ENCODE assay signal across 19 mouse cellular contexts in genomic region chr7:141042539-141042938, GRCm38 (mm10). TPM values are rescaled to one million over a fixed set of nuclear protein-coding genes. Genes with fewer than 3 reads are reported as not detected.
DNase-seq lines count a peak whose midpoint lies in the region; ATAC-seq and TF ChIP-seq lines count a peak whose summit lies in the region.
"Had no signal": no experiment of that assay in that cellular context is flagged by ENCODE, and none has a peak within 500 bp of the region (broad histone marks: within the 10 kb centered on the region; RNA-seq: fewer than 3 reads in every experiment).

No protein-coding gene starts in this region.

- no peaks in the 10 kb centered on the region; the same call in 1 of the 2 replicates for H3K4me1 ChIP-seq in intestine, postnatal 0 days (replicated peaks; ENCODE audit: control insufficient read depth, insufficient read depth, low read length)
- H3K4me1 ChIP-seq in hindbrain, embryonic 10.5 days (replicated peaks): peaks cover 7% of the 10 kb centered on the region
- H3K4me1 ChIP-seq in kidney, adult 2 months (ENCODE audit: control insufficient read depth, insufficient read depth, low read length): no peaks in the 10 kb centered on the region; the same call in 1 of the 2 replicates

- no peak for TF ChIP-seq CTCF in intestine, postnatal 0 days (IDR thresholded peaks at IDR 0.05; ENCODE audit: low read depth)
- no peak for TF ChIP-seq CTCF in kidney, adult 2 months (conservative IDR thresholded peaks at IDR 0.05; ENCODE audit: insufficient read depth, insufficient read length, low read depth, low read length)

- TF ChIP-seq POLR2A in kidney, adult 2 months (IDR thresholded peaks at IDR 0.05; ENCODE audit: low read depth, low read length): no peak

- H3K27me3 ChIP-seq in intestine, postnatal 0 days (replicated peaks; ENCODE audit: control insufficient read depth, insufficient read depth, low read length): no peaks in the 10 kb centered on the region
- H3K27me3 ChIP-seq in hindbrain, embryonic 10.5 days (ENCODE audit: insufficient read depth, poor library complexity, severe bottlenecking): no peaks in the 10 kb centered on the region
- no peaks in the 10 kb centered on the region for H3K27me3 ChIP-seq in kidney, adult 2 months (replicated peaks; ENCODE audit: control insufficient read depth, insufficient read depth, low read length)

- H3K9ac ChIP-seq in intestine, postnatal 0 days (ENCODE audit: low read depth, low read length): no peak overlapping the region
- H3K9ac ChIP-seq: heart, embryonic 13.5 days; hindbrain, embryonic 14.5 days had no signal

- H3K4me2 ChIP-seq in intestine, postnatal 0 days (replicated peaks; ENCODE audit: low read depth): no peak overlapping the region
- H3K4me2 ChIP-seq: heart, embryonic 13.5 days; hindbrain, embryonic 14.5 days had no signal

- peak; percentile 15 for DNase-seq in embryo, embryonic 11 days
- no peak for DNase-seq in embryo, embryonic 9.5 days (ENCODE audit: extremely low spot score)
- peak; percentile 57 for DNase-seq in c-Kit-positive CD71-positive TER-119-positive erythroid progenitor cells, embryonic 14.5 days (ENCODE audit: low spot score)
- DNase-seq in hindbrain, embryonic 10.5 days (ENCODE audit: low spot score): no peak
- no peak for DNase-seq in thymus, postnatal 36 days
- no peak for DNase-seq in kidney, adult 2 months
- DNase-seq: cerebellum, adult 11 months; kidney, postnatal 10 days; thymus, postnatal 4 days had no signal

- peak; percentile 81 for ATAC-seq in intestine, postnatal 0 days
- peak; percentile 49 for ATAC-seq in megakaryocyte progenitor cell, adult 5-6 weeks (replicated peaks; ENCODE audit: poor library complexity)

- no peaks in the 10 kb centered on the region for H3K36me3 ChIP-seq in intestine, postnatal 0 days (ENCODE audit: control insufficient read depth, insufficient read depth)
- no peaks in the 10 kb centered on the region for H3K36me3 ChIP-seq in hindbrain, embryonic 10.5 days
- H3K36me3 ChIP-seq in kidney, adult 2 months (ENCODE audit: control insufficient read depth, insufficient read depth, low read length): no peaks in the 10 kb centered on the region
- H3K36me3 ChIP-seq: G1E; heart, embryonic 13.5 days had no signal

- H3K4me3 ChIP-seq in intestine, postnatal 0 days (ENCODE audit: low read depth, low read length): no peak overlapping the region
- no peak overlapping the region for H3K4me3 ChIP-seq in hindbrain, embryonic 10.5 days
- H3K4me3 ChIP-seq in kidney, adult 2 months (ENCODE audit: insufficient read depth, low read depth, low read length): no peak overlapping the region
- H3K4me3 ChIP-seq: heart, embryonic 13.5 days had no signal

- 23% methylated on average over 4 of the region's 4 CpGs for WGBS in intestine, postnatal 0 days
- WGBS in hindbrain, embryonic 10.5 days: 52% methylated on average over 4 of the region's 4 CpGs
- 76% methylated on average over 4 of the region's 4 CpGs for WGBS in kidney, adult 2 months

- no peaks in the 10 kb centered on the region for H3K9me3 ChIP-seq in intestine, postnatal 0 days (ENCODE audit: control insufficient read depth)
- no peaks in the 10 kb centered on the region for H3K9me3 ChIP-seq in hindbrain, embryonic 10.5 days
- H3K9me3 ChIP-seq: G1E; heart, embryonic 13.5 days had no signal

- H3K27ac ChIP-seq in intestine, postnatal 0 days (ENCODE audit: low read depth, low read length): no peak overlapping the region
- no peak overlapping the region for H3K27ac ChIP-seq in hindbrain, embryonic 10.5 days
- no peak overlapping the region for H3K27ac ChIP-seq in kidney, adult 2 months (ENCODE audit: insufficient read depth, low read depth, low read length)
- H3K27ac ChIP-seq: hindbrain, embryonic 14.5 days; macrophage had no signal

RNA-seq across cellular contexts. Expression of gene Gm17387, which starts 13.6 kb away (rescaled TPM):
- polyA plus RNA-seq in intestine, postnatal 0 days (2015; fragmentation: Nextera tagmentation; extraction: Ambion mirVana): not detected in 2 replicates
- not detected in 2 replicates for total RNA-seq in megakaryocyte progenitor cell, adult 5-6 weeks (2015)
- not detected in 2 replicates for total RNA-seq in megakaryocyte progenitor cell, adult 5-6 weeks (2017)
- not detected in 2 replicates for polyA plus RNA-seq in hindbrain, embryonic 10.5 days (2016; fragmentation: Nextera tagmentation; extraction: Ambion mirVana)
- not detected in 2 replicates for polyA plus RNA-seq in kidney, adult 2 months (2012; rRNA removed)
- total RNA-seq: adrenal gland, adult 18-20 months; G1E; left cerebral cortex, adult 18-20 months; monocyte, adult 5-6 weeks had no signal
- polyA plus RNA-seq: embryonic facial prominence, embryonic 11.5 days; G1E; heart, embryonic 13.5 days; hindbrain, embryonic 14.5 days; macrophage had no signal

RNA-seq across cellular contexts. Expression of gene B4galnt4, which starts 18.4 kb away (rescaled TPM):
- 1.9 and 2.9 TPM in 2 replicates for polyA plus RNA-seq in intestine, postnatal 0 days (2015; fragmentation: Nextera tagmentation; extraction: Ambion mirVana)
- total RNA-seq in megakaryocyte progenitor cell, adult 5-6 weeks (2015): 0.84 and 1.3 TPM in 2 replicates
- total RNA-seq in megakaryocyte progenitor cell, adult 5-6 weeks (2017): 1.5 and 2.8 TPM in 2 replicates
- polyA plus RNA-seq in hindbrain, embryonic 10.5 days (2016; fragmentation: Nextera tagmentation; extraction: Ambion mirVana): 26.4 and 35.1 TPM in 2 replicates
- polyA plus RNA-seq in kidney, adult 2 months (2012; rRNA removed): 0.16 and 0.44 TPM in 2 replicates
- total RNA-seq: G1E had no signal
- polyA plus RNA-seq: G1E, macrophage had no signal

RNA-seq across cellular contexts. Expression of gene Ifitm6, which starts 24.8 kb away (rescaled TPM):
- 0.93 and 1.0 TPM in 2 replicates for polyA plus RNA-seq in intestine, postnatal 0 days (2015; fragmentation: Nextera tagmentation; extraction: Ambion mirVana)
- 81.7 and 90.1 TPM in 2 replicates for total RNA-seq in megakaryocyte progenitor cell, adult 5-6 weeks (2015)
- total RNA-seq in megakaryocyte progenitor cell, adult 5-6 weeks (2017): 37.7 and 55.9 TPM in 2 replicates
- not detected in 2 replicates for polyA plus RNA-seq in hindbrain, embryonic 10.5 days (2016; fragmentation: Nextera tagmentation; extraction: Ambion mirVana)
- polyA plus RNA-seq in kidney, adult 2 months (2012; rRNA removed): 1.6 and 2.3 TPM in 2 replicates
- total RNA-seq: G1E had no signal
- polyA plus RNA-seq: embryonic facial prominence, embryonic 11.5 days; G1E had no signal

RNA-seq across cellular contexts. Expression of gene Ifitm3, which starts 32.0 kb away (rescaled TPM):
- 324 and 334 TPM in 2 replicates for polyA plus RNA-seq in intestine, postnatal 0 days (2015; fragmentation: Nextera tagmentation; extraction: Ambion mirVana)
- total RNA-seq in megakaryocyte progenitor cell, adult 5-6 weeks (2015): 147 and 203 TPM in 2 replicates
- 49.4 and 56.2 TPM in 2 replicates for total RNA-seq in megakaryocyte progenitor cell, adult 5-6 weeks (2017)
- polyA plus RNA-seq in hindbrain, embryonic 10.5 days (2016; fragmentation: Nextera tagmentation; extraction: Ambion mirVana): 21.0 and 23.9 TPM in 2 replicates
- polyA plus RNA-seq in kidney, adult 2 months (2012; rRNA removed): 259 and 313 TPM in 2 replicates
- total RNA-seq: G1E had no signal
- polyA plus RNA-seq: G1E had no signal

RNA-seq across cellular contexts. Expression of gene Pkp3, which starts 35.5 kb away (rescaled TPM):
- polyA plus RNA-seq in intestine, postnatal 0 days (2015; fragmentation: Nextera tagmentation; extraction: Ambion mirVana): 35.3 and 38.6 TPM in 2 replicates
- total RNA-seq in megakaryocyte progenitor cell, adult 5-6 weeks (2015): 1.0 and 2.2 TPM in 2 replicates
- 0.10 and 1.1 TPM in 2 replicates for total RNA-seq in megakaryocyte progenitor cell, adult 5-6 weeks (2017)
- polyA plus RNA-seq in hindbrain, embryonic 10.5 days (2016; fragmentation: Nextera tagmentation; extraction: Ambion mirVana): 5.1 and 5.2 TPM in 2 replicates
- 17.0 and 19.8 TPM in 2 replicates for polyA plus RNA-seq in kidney, adult 2 months (2012; rRNA removed)
- total RNA-seq: G1E had no signal
- polyA plus RNA-seq: G1E; hindbrain, embryonic 14.5 days; macrophage had no signal

Comparison
In these comparisons a context has a peak if more than half of its experiments do, and no peak if none do; other contexts are left out.
1. DNase-seq: peak in embryo, embryonic 11 days (single experiment) and c-Kit-positive CD71-positive TER-119-positive erythroid progenitor cells, embryonic 14.5 days (single experiment); none in embryo, embryonic 9.5 days (single experiment), hindbrain, embryonic 10.5 days (single experiment), thymus, postnatal 36 days (0 of 2) and kidney, adult 2 months (single experiment).